Mouse (Mus musculus): ENCODE data around the gene Dact1. TPM values are rescaled to one million over a fixed set of nuclear protein-coding genes. Genes with fewer than 3 reads are reported as not detected.

Gene Dact1
- under 1 TPM in 1 of 2 experiments, not detected in 1; 0.13 TPM for polyA plus RNA-seq (2017; shearing (Covaris generic))

GRCm38 (mm10) chr12:71309581-71310067, at the start of gene Dact1:
Dact1 (plus strand) TSS chr12:71309884.
- no peak for ATAC-seq

- no peak for ATAC-seq
Measured at GRCm38 (mm10) chr12:71264211-71264610, 45.5 kb upstream of the Dact1 start.

GRCm38 (mm10) chr12:71269367-71269766, 40.3 kb upstream of the Dact1 start:
- no peak for ATAC-seq

DNA sequence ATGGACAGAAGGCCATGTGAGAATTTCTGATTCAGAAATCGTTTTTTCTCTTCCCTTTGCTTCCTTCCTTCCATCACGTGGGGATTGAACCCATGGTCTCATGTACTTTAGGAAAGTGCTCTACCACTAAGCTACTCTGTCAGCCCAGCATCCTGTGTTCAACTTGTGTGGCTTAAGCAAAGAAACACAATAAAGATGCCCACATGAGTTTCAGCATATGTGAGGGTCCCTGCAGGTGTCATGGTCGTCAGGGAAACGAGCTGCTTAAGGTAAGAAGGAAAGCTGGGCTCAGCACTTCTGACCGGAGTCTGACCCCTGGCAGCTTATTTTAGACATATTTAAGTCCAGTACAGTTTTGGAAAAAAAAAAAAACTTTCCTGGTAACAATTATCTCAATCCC, 38.6 kb upstream of the Dact1 start:
- no peak for ATAC-seq

DNA sequence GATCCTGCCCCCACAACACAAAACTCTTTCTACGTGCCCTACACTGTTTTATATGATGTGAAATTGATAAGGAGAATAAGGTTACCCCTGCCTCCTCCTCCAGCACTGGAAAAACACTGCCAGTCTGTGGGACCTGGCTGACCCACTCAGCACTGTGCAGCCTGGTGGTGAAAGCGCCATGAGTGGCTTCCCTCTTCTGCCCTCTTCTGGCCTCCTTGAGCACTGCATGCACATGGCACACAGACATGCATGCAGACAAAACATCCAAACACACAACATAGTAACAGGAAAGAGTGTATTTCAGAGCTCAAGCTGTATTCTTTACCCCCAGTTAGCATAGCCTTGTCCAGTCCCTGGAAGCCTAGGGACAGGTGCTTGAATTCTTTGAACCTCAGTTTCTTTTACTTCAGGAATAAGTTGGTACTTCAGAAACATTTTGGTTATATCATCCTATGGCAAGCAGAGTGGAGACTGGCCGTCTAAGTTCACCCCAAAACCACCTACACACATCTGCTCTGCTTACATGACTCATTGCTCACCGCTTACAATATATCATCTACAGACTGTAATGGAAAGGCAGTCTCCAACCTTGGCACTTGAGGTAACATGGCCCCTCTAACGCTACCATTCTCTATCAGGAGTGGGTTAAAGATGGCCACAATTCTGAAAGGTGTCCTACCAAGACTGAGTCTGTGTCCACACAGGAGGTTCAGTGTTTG, 35.0 kb upstream of the Dact1 start:
- ATAC-seq = no peak

GRCm38 (mm10) chr12:71275906-71276595, 33.6 kb upstream of the Dact1 start:
- ATAC-seq = no peak

DNA sequence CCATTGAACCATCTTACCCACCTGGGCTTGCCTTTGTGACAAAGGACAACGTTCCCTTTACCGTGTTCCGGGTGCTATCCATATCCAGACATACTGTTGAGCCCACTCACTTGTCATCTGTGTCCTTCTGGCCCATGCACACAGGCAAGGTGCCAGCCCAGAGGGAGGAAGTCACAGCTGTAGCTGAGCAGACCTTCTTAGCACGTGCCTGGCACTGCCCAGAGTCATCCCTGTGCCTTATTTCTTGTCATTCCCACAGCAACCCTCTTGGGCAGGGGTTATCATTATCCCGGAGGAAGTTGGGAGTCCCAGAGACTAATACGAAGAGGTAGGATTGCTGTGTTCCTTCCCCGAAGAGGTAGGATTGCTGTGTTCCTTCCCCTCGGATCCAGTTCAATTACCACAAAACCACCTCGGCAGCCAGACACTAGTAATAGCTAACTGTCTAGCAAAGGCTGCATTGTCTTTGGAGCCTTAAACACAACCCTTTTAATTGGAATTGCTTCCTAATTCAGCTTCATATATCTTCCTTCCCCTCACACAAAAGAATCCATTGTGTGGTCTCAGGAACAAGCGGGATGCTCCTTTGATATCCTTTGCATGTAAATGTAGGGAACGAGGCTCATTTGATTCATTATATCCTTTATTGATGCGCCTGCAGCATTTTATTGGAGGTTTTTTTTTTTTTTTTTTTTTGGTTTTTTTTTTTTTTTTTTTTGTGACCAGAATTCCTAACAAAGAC, 30.0 kb upstream of the Dact1 start:
- ATAC-seq = no peak

- ATAC-seq = no peak
Measured at GRCm38 (mm10) chr12:71281201-71281768, 28.4 kb upstream of the Dact1 start.

GRCm38 (mm10) chr12:71285399-71285798, 24.3 kb upstream of the Dact1 start:
- ATAC-seq = no peak

DNA sequence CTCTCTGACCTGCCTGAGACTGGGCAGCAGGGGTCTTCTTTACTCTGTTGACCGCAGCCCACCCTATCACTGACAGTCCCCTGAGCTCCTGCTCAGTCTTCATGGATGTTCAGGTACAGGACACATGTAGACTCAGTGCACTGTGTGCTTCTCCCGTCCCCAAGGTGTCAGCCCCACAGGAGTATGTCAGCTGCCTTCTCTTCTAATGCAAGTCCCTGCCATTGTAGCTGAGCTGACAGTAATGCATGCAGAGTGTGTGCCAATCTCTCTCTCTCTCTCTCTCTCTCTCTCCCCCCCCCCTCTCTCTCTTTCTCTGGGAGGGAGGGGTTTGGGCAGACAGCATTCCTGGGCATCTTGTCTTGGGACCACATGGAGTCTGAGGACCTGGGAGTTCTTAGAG, 19.2 kb upstream of the Dact1 start:
- no peak for ATAC-seq

DNA sequence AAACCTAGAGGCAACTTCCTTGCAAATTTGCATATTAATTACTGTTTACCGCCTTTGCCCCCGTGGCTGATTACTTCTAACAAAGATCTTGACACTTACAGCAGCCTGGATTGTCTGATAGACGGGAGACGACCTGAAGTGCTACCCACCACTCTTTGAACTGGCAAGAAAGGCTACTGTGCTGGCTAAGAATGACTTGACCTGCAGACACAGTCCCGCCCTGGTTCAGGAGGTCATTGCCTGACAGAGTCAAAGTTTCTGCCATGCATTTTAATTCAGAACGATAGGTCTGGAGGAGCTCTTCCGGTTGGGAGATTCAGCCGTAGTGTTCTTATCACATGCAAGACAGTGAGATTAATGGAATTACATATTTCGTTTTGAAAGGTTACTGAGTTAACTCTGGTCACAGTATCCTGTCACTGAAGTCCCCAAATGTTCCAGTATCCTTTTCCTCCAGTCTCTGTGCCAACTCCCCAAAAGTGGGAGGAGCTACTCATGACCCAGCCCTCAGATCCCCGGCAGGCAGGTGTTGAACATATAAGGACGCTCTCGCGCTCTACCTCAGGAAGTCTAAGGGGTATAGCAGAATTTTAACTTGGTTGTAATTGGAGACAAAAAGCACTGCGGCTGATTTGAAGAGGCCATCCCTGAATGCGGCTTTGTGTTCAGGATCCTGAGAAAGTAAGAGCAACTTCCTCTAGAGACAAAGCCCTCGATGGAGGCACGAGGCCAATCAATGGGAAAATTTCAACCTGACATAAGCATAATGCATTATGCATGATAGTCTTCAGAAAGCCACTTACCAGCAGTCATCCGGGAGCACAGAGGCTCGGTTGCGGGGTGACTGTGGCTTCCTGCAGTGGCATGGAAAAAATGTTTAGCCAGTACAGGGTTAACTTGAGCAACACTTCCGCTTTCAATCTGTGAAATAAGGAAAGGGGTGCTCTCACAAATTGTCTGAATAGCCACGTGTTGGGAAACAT, 15.4 kb upstream of the Dact1 start:
- ATAC-seq = no peak

- no peak for ATAC-seq
Measured at GRCm38 (mm10) chr12:71296849-71297535, 12.7 kb upstream of the Dact1 start.

GRCm38 (mm10) chr12:71310068-71310931, 616 bp downstream of the Dact1 start:
- ATAC-seq = no peak

- ATAC-seq = no peak
Measured at GRCm38 (mm10) chr12:71311237-71311887, 1.7 kb downstream of the Dact1 start.

- no peak for ATAC-seq
Measured at GRCm38 (mm10) chr12:71318239-71318638, 8.6 kb downstream of the Dact1 start.

DNA sequence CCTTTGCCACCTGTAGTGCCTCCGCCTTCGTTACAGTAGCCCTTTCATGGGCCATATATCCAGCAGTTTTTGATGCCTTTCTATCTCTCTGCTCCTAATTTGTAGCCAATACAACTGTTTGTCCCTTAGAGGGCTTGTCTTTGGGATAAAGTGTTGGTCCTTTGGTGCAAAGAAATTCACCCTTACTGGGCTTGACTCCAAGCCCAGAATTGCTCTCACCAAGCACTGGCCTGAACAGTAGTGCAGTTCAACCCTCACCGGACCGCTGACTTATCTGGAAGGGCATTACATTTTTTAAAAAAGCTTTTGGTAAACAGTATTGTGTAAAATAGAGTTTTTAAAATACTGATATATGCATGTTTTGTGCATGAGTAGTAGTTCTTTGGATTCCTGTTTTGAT, 9.9 kb downstream of the Dact1 start:
- ATAC-seq = no peak

DNA sequence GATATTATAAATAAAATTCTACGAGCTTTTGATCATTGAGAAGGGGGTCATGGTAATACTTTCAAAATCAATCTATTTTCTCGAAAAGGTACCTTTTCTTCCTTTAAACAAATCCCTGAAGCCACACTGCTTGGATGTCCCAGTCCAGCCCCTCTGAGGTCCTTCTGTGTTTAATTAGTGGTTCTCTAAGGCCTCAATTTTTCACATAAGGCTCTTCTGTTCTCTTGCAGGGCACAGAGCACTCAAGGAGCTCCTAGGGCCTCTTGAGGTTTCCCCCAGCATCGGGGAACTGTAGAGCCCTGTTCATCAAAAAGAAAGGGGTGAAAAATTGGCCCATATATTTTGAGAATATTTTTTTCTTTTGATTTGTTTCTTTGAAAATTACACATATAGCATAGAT, 23.0 kb downstream of the Dact1 start:
- ATAC-seq = no peak

DNA sequence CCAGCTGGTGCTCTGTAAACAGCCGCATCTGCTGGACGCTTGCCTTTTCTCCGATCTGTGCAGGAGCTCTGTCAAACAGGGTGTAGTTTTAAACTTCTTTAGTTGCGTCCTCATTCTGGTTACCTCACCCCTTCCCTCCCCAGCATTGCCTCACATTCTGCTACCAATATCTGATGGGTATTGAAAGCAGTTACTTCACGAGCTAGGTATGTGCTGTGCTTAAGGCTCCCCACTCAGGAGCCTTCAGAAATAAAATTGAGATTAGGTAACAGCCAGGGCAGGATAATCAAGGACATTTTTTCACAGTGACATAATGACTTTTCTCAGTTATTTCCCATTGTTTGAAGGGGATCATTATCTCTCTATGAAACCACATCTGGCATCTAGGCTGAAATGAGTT, 23.9 kb downstream of the Dact1 start:
- no peak for ATAC-seq

DNA sequence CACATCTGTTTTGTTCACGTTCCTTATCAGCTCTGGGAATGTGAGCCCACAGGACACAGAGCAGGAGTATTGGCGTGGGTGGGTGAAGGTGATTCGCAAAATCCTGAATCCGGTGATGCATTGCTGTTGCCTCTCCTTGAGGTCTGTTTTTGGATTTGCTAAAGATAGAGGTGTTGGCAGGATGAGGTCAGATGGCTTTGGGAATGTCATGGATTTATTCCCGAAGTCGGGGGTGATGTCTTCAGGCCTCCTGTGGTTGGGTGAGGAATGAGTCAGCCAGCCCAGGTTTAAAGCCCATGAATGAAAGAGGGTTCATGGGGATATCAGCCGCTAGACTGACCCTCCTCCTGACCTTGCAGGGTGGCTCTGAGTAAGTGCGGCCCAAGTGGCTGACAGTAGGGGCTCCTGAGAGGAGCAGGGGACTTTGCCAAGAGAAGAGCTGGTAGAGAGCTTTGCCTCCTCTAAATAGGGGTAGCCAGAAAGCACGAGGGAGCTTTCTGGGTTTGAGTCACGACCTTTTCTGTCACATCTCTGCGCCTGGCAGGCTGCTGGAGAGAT, 27.4 kb downstream of the Dact1 start:
- no peak for ATAC-seq
